Mouse (Mus musculus): ENCODE measurements at regions not wholly inside any gene's neighbourhood (a gene's known extent, or its start where the extent isn't known, plus 50 kb on each side); places are given as distances from the start of the nearest gene placed in this dataset.

DNA sequence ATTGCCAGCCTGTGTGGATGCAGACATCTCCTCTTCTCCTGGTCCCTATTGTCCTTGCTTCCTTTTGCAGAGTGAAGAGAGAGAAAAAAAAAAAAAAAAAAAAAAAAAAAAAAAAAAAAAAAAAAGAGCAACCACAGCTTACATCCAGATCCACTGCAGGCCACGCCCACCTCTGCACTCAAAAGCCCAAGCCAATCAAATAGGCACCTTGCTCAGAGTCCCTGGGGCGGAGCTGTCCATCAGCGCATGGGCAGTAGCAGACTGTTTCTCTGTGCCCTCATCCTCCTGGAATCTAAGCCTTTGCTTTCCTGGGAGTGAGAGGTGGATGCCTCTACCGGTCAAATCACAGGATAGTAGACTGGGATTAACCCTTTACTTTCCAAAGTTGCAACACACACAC, 342.2 kb downstream of the Gm9195 start:
- Histone ChIP-seq H3K4me3 (ENCODE audit: low read depth, low read length) (no peak overlapping the region), H3K27ac (ENCODE audit: low read length) (no peak overlapping the region), H3K36me3 (ENCODE audit: control insufficient read depth, insufficient read depth, low read length) (no peaks in the 10 kb centered on the region), H3K27me3 (ENCODE audit: control insufficient read depth, insufficient read depth, low read length) (no peaks in the 10 kb centered on the region), H3K4me2 (replicated peaks; ENCODE audit: low read depth, low read length) (no peak overlapping the region), H3K9ac (replicated peaks; ENCODE audit: low read depth, low read length) (no peak overlapping the region), H3K4me1 (ENCODE audit: control insufficient read depth, insufficient read depth, low read length) (no peaks in the 10 kb centered on the region), H3K9me3 (ENCODE audit: control insufficient read depth, low read depth, low read length) (no peaks in the 10 kb centered on the region)
- ATAC-seq (ENCODE audit: insufficient number of reproducible peaks, insufficient read depth, low FRiP score, low read depth): no peak
- 18% methylated on average over 4 of the region's 4 CpGs for WGBS

DNA sequence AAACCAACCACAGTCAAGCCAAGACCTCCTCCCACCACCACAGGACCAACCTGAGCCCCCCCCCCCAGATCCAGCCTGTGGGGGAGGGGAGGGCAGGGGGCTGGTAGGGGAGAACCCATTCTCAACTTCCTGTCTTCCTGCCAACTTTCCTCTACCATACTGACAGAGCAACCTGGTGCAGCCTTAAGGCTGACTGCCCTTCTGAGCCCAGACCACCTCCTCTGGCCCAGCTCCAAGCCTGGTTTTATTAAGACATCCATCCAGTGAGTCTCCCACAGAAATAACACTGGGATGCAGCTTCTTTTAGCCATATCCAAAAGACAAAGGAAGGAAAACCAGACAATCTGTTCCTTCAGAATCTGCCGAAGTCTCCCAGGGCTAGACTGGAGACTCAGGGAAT, 342.8 kb downstream of the Gm9195 start:
- no peak overlapping the region for H3K4me2 ChIP-seq (replicated peaks; ENCODE audit: low read depth, low read length)
- ATAC-seq (ENCODE audit: insufficient number of reproducible peaks, insufficient read depth, low FRiP score, low read depth): no peak
- H3K27ac ChIP-seq (ENCODE audit: low read length): no peak overlapping the region
- WGBS: 33% methylated on average over 1 of the region's 1 CpGs
- no peak overlapping the region for H3K4me3 ChIP-seq (ENCODE audit: low read depth, low read length)
- H3K27me3 ChIP-seq (ENCODE audit: control insufficient read depth, insufficient read depth, low read length): no peaks in the 10 kb centered on the region
- no peaks in the 10 kb centered on the region for H3K36me3 ChIP-seq (ENCODE audit: control insufficient read depth, insufficient read depth, low read length)
- no peaks in the 10 kb centered on the region for H3K9me3 ChIP-seq (ENCODE audit: control insufficient read depth, low read depth, low read length)
- no peaks in the 10 kb centered on the region for H3K4me1 ChIP-seq (ENCODE audit: control insufficient read depth, insufficient read depth, low read length)
- H3K9ac ChIP-seq (replicated peaks; ENCODE audit: low read depth, low read length): no peak overlapping the region

DNA sequence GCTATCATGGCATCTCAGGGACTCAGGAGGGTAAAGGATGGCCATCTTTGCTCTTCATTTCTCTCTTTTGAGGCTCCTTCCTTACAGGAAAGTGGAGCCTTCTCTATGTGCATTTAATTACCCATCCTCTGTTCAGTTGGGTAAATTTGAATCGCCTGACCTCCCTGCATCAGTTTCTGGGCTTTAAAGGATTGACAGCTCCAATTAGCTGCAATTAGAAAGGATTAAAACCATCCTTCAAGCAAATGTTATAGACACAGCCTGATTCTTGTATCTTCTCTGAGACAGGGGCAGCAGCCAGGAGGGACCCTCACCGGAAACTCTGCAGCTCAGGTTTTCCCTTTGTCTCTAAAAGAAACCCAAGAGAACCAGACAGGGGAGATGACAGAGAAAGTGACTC, 345.3 kb downstream of the Gm9195 start:
- Histone ChIP-seq H3K27me3 (ENCODE audit: control insufficient read depth, insufficient read depth, low read length) (no peaks in the 10 kb centered on the region), H3K4me3 (ENCODE audit: low read depth, low read length) (no peak overlapping the region), H3K27ac (ENCODE audit: low read length) (no peak overlapping the region), H3K36me3 (ENCODE audit: control insufficient read depth, insufficient read depth, low read length) (no peaks in the 10 kb centered on the region), H3K4me1 (ENCODE audit: control insufficient read depth, insufficient read depth, low read length) (no peaks in the 10 kb centered on the region), H3K4me2 (replicated peaks; ENCODE audit: low read depth, low read length) (no peak overlapping the region), H3K9ac (replicated peaks; ENCODE audit: low read depth, low read length) (no peak overlapping the region), H3K9me3 (ENCODE audit: control insufficient read depth, low read depth, low read length) (no peaks in the 10 kb centered on the region)
- 63% methylated on average over 2 of the region's 2 CpGs for WGBS
- no peak for ATAC-seq (ENCODE audit: insufficient number of reproducible peaks, insufficient read depth, low FRiP score, low read depth)

DNA sequence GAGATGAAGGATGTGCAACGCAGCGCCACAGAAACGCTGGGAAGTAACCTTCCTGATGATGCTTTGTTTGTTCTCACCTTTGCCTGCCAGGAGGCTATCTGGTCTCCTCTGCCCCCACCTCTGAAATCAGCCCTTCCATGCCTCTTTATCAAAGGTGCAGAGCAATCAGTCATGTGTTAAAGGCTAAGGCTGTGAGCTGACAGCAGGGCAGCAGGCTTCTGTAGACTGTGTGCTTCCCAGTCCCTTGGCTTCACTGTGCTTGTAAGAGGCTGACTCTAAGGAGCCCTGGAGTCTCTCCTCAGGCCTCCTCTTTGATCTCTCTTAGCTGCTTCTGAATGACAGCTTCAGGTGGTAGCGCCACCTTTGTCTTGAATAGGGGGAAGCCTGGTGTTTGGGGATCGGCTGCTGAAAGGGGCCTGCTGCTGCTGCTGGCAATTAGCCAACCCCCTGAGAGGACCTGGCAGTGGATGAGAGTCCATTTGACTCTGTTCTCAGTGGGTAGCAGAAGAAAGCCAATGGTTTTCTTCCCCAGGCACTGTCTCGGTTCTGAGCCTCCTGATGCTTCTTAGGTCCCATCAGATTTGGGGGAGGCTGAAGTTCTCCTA, 348.7 kb downstream of the Gm9195 start:
- no peaks in the 10 kb centered on the region for H3K4me1 ChIP-seq (ENCODE audit: control insufficient read depth, insufficient read depth, low read length)
- no peak overlapping the region for H3K4me3 ChIP-seq (ENCODE audit: low read depth, low read length)
- no peaks in the 10 kb centered on the region for H3K27me3 ChIP-seq (ENCODE audit: control insufficient read depth, insufficient read depth, low read length)
- 28% methylated on average over 6 of the region's 6 CpGs for WGBS
- no peak overlapping the region for H3K27ac ChIP-seq (ENCODE audit: low read length)
- no peaks in the 10 kb centered on the region for H3K36me3 ChIP-seq (ENCODE audit: control insufficient read depth, insufficient read depth, low read length)
- H3K9ac ChIP-seq (replicated peaks; ENCODE audit: low read depth, low read length): no peak overlapping the region
- no peak overlapping the region for H3K4me2 ChIP-seq (replicated peaks; ENCODE audit: low read depth, low read length)
- ATAC-seq (ENCODE audit: insufficient number of reproducible peaks, insufficient read depth, low FRiP score, low read depth): no peak
- H3K9me3 ChIP-seq (ENCODE audit: control insufficient read depth, low read depth, low read length): no peaks in the 10 kb centered on the region

DNA sequence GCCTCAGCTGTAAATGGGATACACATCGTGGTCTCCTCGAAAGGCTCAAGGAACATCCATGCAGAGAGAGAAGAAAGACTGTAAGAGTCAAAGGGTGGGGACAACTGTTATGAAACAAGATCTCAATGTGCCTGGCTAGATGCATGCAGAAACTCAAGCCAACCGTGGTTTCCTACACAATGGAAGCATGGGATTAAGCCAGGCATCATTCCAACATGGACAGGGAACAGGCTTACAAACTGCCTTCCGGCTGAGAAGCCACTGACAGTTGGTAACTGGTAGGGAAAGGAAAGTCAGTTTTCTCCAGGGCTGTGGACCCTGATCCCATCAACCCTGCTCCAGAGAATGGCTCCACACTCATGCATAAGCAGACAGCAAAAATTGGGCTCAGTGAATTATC, 350.5 kb downstream of the Gm9195 start:
- no peak for ATAC-seq (ENCODE audit: insufficient number of reproducible peaks, insufficient read depth, low FRiP score, low read depth)
- H3K36me3 ChIP-seq (ENCODE audit: control insufficient read depth, insufficient read depth, low read length): no peaks in the 10 kb centered on the region

DNA sequence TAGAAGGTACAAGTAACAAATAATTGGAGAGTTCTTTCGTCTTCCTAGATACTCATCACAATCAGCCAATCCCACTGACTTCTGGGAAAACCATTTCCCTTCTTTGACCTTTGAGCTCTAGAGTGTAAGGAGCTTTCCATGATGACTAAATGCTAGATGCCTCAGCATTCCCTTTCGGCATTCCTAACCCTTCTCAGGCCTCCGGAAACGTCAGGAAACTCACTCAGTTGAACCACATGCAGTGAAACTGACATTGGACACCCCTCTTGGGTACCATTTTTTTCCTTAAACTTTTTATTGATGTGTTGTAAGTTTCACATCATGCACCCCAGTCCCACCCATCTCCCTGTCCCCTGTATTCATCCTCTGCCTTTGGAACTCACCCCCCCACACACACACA, 361.5 kb downstream of the Gm9195 start:
- Histone ChIP-seq H3K4me3 (ENCODE audit: low read depth, low read length) (no peak overlapping the region), H3K9me3 (ENCODE audit: control insufficient read depth, low read depth, low read length) (no peaks in the 10 kb centered on the region), H3K9ac (replicated peaks; ENCODE audit: low read depth, low read length) (no peak overlapping the region), H3K27me3 (ENCODE audit: control insufficient read depth, insufficient read depth, low read length) (no peaks in the 10 kb centered on the region), H3K4me2 (replicated peaks; ENCODE audit: low read depth, low read length) (no peak overlapping the region), H3K36me3 (ENCODE audit: control insufficient read depth, insufficient read depth, low read length) (no peaks in the 10 kb centered on the region), H3K27ac (ENCODE audit: low read length) (no peak overlapping the region), H3K4me1 (ENCODE audit: control insufficient read depth, insufficient read depth, low read length) (no peaks in the 10 kb centered on the region)
- 60% methylated on average over 4 of the region's 4 CpGs for WGBS
- no peak for ATAC-seq (ENCODE audit: insufficient number of reproducible peaks, insufficient read depth, low FRiP score, low read depth)

More for the DNA sequence above, 350.5 kb downstream of the Gm9195 start:
- Histone ChIP-seq H3K4me1 (ENCODE audit: control insufficient read depth, insufficient read depth, low read length) (no peaks in the 10 kb centered on the region), H3K4me2 (replicated peaks; ENCODE audit: low read depth, low read length) (no peak overlapping the region), H3K27me3 (ENCODE audit: control insufficient read depth, insufficient read depth, low read length) (no peaks in the 10 kb centered on the region), H3K27ac (ENCODE audit: low read length) (no peak overlapping the region), H3K9me3 (ENCODE audit: control insufficient read depth, low read depth, low read length) (no peaks in the 10 kb centered on the region), H3K4me3 (ENCODE audit: low read depth, low read length) (no peak overlapping the region), H3K9ac (replicated peaks; ENCODE audit: low read depth, low read length) (no peak overlapping the region)
- WGBS: 77% methylated on average over 4 of the region's 4 CpGs

DNA sequence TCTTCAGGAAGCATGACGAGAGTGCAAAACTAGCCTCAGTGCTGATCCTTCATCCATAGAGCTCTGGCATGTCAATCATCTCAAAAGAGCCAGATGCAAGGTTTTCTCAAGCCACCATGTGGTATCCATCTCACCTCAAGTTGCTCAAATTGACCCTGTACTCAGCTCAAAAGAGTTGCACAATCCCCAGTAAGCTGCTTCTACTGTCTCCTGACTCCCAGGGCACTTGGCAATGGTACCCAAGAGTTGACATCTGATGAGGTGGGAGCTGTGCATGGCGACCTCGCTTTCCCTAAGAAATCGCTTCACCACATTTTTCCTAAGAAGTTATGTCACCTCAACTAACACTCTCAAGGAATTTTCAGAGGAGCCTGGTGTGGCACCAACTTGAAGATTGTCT, 369.9 kb downstream of the Gm9195 start:
- 89% methylated on average over 4 of the region's 4 CpGs for WGBS
- no peaks in the 10 kb centered on the region for H3K36me3 ChIP-seq (ENCODE audit: control insufficient read depth, insufficient read depth, low read length)
- no peak overlapping the region for H3K27ac ChIP-seq (ENCODE audit: low read length)
- no peak for ATAC-seq (ENCODE audit: insufficient number of reproducible peaks, insufficient read depth, low FRiP score, low read depth)
- H3K4me1 ChIP-seq (ENCODE audit: control insufficient read depth, insufficient read depth, low read length): no peaks in the 10 kb centered on the region
- H3K27me3 ChIP-seq (ENCODE audit: control insufficient read depth, insufficient read depth, low read length): no peaks in the 10 kb centered on the region
- H3K4me3 ChIP-seq (ENCODE audit: low read depth, low read length): no peak overlapping the region
- no peak overlapping the region for H3K4me2 ChIP-seq (replicated peaks; ENCODE audit: low read depth, low read length)
- no peak overlapping the region for H3K9ac ChIP-seq (replicated peaks; ENCODE audit: low read depth, low read length)
- no peaks in the 10 kb centered on the region for H3K9me3 ChIP-seq (ENCODE audit: control insufficient read depth, low read depth, low read length)

DNA sequence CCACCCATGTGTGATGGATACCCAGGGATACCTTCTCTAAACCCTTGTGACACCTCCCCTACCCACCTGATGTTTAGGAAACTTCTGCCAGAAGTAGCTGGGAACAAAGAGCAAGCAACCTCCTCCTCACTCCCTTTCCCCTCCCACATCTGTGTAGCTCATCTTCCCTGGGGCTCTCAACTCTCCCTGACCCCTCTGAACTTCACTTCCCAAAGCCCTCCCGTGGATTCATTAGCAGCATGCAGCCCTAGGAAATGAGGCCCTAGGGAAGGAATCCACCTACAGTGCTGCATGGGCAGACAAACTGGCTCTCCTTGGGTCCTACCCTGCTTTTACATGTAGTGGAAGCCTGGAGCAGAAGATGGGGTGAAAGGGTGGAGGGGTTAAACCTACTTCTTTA, 370.6 kb downstream of the Gm9195 start:
- Histone ChIP-seq H3K36me3 (ENCODE audit: control insufficient read depth, insufficient read depth, low read length) (no peaks in the 10 kb centered on the region), H3K4me3 (ENCODE audit: low read depth, low read length) (no peak overlapping the region), H3K27ac (ENCODE audit: low read length) (no peak overlapping the region), H3K4me2 (replicated peaks; ENCODE audit: low read depth, low read length) (no peak overlapping the region), H3K9ac (replicated peaks; ENCODE audit: low read depth, low read length) (no peak overlapping the region), H3K9me3 (ENCODE audit: control insufficient read depth, low read depth, low read length) (no peaks in the 10 kb centered on the region), H3K4me1 (ENCODE audit: control insufficient read depth, insufficient read depth, low read length) (no peaks in the 10 kb centered on the region), H3K27me3 (ENCODE audit: control insufficient read depth, insufficient read depth, low read length) (no peaks in the 10 kb centered on the region)
- 10% methylated on average over 1 of the region's 1 CpGs for WGBS
- ATAC-seq (ENCODE audit: insufficient number of reproducible peaks, insufficient read depth, low FRiP score, low read depth): no peak

DNA sequence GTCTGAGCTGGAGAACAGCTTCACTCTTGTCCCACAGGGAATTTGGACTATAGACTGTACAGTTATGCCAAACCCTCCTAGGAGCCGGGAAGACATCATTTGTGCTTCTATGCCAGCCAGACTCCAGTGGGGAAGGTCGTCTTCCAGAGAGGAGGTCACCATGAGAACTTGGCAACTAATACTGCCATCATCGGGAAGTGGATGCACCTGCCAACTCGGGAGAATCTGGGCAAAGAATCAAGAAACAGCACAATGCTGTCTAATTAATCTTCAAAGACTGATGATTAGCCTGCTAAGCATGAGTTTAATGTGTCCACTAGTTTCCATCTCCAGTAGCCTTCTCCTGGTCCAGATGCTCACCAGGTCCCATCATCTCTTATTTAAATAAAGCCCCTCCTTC, 374.8 kb downstream of the Gm9195 start:
- H3K9ac ChIP-seq (replicated peaks; ENCODE audit: low read depth, low read length): no peak overlapping the region
- no peak for ATAC-seq (ENCODE audit: insufficient number of reproducible peaks, insufficient read depth, low FRiP score, low read depth)
- H3K4me3 ChIP-seq (ENCODE audit: low read depth, low read length): no peak overlapping the region
- H3K27me3 ChIP-seq (ENCODE audit: control insufficient read depth, insufficient read depth, low read length): no peaks in the 10 kb centered on the region
- H3K27ac ChIP-seq (ENCODE audit: low read length): no peak overlapping the region
- no peaks in the 10 kb centered on the region for H3K36me3 ChIP-seq (ENCODE audit: control insufficient read depth, insufficient read depth, low read length)
- no peaks in the 10 kb centered on the region for H3K9me3 ChIP-seq (ENCODE audit: control insufficient read depth, low read depth, low read length)
- no peak overlapping the region for H3K4me2 ChIP-seq (replicated peaks; ENCODE audit: low read depth, low read length)
- H3K4me1 ChIP-seq (ENCODE audit: control insufficient read depth, insufficient read depth, low read length): no peaks in the 10 kb centered on the region
- 64% methylated on average over 4 of the region's 4 CpGs for WGBS

Measured in stomach, embryonic 14.5 days (tissue).